Mouse (Mus musculus) common myeloid progenitor, adult 5-6 weeks (primary cell): ENCODE data around the gene Klhl30. TPM values are rescaled to one million over a fixed set of nuclear protein-coding genes. Genes with fewer than 3 reads are reported as not detected.

Experiments
- total RNA-seq: library from RNA; stranded (forward); fragments of 200-1000, 187-1606 nt; gene quantifications from 2 replicates; pipeline ENCODE4 v1.2.3, GENCODE M21; 2017

The Klhl30 gene
- total RNA-seq, 1 experiment from 2014 or later = 0.05 TPM

Other genes starting within 250 kb of the Klhl30 start
- 7.7 and 10.4 TPM in 2 replicates for gene Rbm44, start 205.9 kb upstream of the Klhl30 start, total RNA-seq
- 89.1 and 108 TPM in 2 replicates for gene Ramp1, start 171.2 kb upstream of the Klhl30 start, total RNA-seq
- 35.2 and 44.8 TPM in 2 replicates for gene Ube2f, start 100.7 kb upstream of the Klhl30 start, total RNA-seq
- 19.9 and 23.2 TPM in 2 replicates for gene Scly, start 52.7 kb upstream of the Klhl30 start, total RNA-seq
- gene Espnl, start 28.9 kb upstream of the Klhl30 start, total RNA-seq = 0.14 TPM in 1 of 2 replicates, not detected in the other
- 0.58 and 0.73 TPM in 2 replicates for gene Erfe, start 15.4 kb downstream of the Klhl30 start, total RNA-seq
- 123 and 126 TPM in 2 replicates for gene Ilkap, start 47.8 kb downstream of the Klhl30 start, total RNA-seq
- gene Hes6, start 63.0 kb downstream of the Klhl30 start, total RNA-seq = 22.9 and 31.3 TPM in 2 replicates
- gene Per2, start 108.3 kb downstream of the Klhl30 start, total RNA-seq = 5.3 and 6.4 TPM in 2 replicates
- 4.0 and 5.2 TPM in 2 replicates for gene Traf3ip1, start 143.6 kb downstream of the Klhl30 start, total RNA-seq
- 14.7 and 15.2 TPM in 2 replicates for gene Asb1, start 189.5 kb downstream of the Klhl30 start, total RNA-seq